Mouse (Mus musculus): ENCODE results near the gene Lkaaear1. TPM values are rescaled to one million over a fixed set of nuclear protein-coding genes. Genes with fewer than 3 reads are reported as not detected.

The Lkaaear1 gene
- total RNA-seq (2023): not detected in 4 replicates

DNA sequence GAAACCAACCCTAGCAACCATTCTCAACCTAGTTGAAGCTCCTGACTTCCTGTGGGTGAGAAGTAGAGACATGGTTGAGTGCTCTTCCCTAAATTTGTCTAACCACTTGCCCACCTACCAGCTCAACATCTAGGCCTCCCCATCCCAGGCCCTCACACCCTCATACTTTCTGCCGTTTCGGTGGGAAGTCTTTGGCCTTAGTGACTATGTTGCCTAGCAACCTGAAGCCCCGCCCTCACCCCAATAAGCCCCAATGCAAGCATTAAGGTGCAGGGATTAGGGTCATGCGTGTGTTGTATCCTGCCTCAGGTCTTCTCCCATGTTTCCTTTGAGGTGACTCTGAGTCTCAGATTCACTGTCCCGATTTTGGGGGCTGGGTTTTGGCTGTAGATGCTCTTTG lies at the start of gene Lkaaear1:
Lkaaear1 (minus strand) TSS at position 202 of the 400 bp plus-strand sequence.

DNA sequence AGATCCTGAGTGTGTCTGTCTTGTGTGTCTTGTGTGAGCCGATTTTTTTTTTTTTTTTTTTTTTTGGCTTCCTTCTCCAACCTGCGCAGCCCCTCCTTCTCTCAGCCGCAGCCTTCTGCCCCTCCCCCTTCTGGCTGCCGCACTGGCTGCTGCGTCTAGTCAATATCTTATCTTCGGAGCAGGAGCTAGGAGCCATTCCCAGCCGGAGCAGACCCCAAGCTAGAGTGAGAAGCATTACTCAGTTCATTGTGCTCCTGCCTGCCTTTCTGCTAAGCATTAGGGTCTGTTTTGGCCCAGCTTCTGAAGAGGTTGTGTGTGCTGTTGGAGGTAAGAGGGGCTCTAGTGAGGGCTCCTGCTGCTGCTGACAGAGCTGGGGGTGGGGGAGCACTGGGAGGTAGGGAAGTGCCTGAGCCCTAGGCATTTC lies 16.7 kb upstream of the Lkaaear1 start, which contains the start of gene Oprl1:
Oprl1 (plus strand) TSS at position 114 of the 424 bp plus-strand sequence.

DNA sequence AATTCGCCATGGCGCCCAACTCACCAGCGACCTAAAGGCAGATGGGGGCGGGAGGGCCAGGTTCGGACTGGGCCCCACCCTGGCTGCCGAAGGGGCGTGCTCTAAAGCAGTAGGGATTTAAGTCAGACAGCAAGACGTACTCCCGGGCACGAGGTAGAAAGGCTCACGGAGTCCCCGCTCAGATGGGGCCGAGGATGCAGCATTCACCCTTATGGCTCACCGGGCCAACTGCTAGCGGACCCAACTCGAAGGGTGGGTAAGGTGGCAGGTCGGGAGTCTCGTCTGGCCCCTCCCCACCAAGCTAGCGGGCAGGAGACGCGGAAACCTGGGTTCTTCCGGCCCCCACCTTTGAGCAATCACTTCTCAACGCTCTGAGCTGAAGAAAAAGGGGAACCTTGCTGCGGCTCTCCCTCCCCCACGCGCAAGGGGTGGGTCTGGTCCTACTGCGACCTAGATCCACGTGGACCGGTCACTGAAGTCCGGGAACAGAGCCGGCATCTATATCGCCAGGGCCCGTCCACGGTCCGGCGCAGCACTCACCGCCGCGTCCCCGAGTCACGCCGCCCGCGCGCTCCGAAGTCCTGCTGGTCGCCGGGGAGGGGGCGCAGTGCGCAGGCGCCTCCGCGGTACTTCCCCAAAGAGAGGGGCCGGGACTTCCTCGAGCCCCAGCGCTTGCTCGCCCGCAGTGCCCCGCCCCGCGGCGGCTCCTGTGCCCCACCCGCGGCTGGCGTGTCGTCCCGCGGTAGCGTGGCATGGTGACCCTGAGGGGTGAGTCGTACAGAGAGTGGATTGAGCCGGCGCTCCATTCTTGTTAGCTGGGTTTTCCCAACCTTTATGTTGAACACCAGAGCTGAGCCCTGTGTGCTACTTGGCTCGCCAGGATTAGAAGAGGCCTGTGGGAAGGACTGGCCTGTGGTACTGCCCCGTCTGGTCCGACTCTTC lies 4.6 kb downstream of the Lkaaear1 start, which contains the start of gene Rgs19:
Rgs19 (minus strand) TSS at position 639 of the 942 bp plus-strand sequence.

DNA sequence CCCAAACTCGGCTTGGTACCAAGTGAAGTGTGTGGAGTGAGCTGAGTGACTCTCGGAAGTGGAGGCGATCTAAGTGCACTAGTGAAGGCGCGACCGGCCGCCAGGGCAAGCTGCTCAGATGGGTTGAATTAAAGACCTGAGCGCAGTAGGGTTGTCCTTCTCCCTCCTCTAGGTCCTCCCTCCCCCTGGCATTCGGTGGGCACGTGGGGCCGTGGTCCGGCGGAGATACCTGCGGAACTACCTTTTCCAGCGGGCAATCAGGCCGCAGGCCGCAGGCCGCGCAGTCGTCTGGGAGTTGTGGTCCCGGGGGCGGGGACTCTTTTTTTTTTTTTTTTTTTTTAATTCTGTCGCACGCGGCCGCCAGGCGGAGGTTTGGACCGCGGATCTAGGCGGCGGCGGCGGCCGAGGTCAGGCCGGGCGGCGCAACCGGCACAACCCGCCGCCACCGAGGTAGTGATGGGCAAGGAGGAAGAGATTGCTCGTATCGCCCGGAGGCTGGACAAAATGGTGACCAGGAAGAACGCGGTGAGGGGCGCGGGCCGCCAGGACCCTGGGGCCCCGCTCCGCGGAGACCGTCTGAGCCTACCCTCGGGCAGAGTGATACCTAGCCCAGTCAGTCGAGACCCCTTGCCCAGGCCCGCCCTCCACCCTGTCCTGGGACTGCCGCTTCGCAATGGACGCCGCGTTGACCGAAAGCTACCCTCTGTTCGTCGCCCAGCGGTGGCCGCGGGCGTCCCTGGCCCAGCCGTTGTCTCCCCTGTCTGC lies 18.1 kb downstream of the Lkaaear1 start, which contains the start of gene Tcea2:
Tcea2 (plus strand) TSS at position 360 of the 765 bp plus-strand sequence.

DNA sequence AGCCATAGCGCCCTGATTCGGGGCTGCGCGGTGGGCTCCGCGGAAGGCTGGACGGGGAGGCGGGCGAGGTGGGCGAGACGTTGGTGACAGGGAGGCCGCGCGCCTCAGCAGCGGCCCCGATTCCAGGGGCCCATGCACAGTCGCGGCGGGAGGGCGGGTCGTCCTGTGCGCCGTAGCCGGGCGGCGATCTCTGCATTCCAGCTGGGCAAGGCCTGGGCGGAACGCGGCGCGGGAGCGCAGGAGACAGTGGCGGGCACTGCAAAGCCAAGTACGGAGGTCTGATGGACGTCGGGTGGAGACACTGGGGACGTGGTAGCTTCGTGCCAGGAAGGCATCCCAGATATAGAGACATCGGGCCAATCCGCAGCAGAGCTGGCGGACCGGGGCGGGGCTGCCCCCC lies 26.9 kb downstream of the Lkaaear1 start, which contains the start of gene Sox18:
Sox18 (minus strand) TSS at position 315 of the 400 bp plus-strand sequence.

DNA sequence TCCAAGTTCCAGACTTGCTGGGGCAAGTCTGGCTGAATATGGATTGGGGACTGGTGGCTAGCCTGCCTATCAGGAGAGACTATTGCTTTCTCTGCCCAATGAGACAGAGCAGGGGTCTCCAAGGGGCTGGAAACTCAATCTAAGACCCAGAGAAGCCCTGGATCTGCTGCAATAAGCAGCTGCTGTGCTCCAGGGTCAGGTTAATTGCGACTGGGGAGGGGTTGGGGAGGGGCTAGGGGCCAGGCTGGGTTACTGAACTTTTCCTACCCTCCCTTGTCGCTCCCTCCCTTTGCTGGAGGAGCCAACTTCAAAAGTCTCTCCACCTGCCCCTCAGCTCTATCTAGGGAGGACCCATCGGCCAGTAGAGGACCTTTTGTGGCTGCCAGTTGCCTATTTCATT lies 41.5 kb downstream of the Lkaaear1 start, which contains the start of gene Gm29797:
Gm29797 (plus strand) TSS at position 301 of the 400 bp plus-strand sequence.

Other genes with a start within 250 kb of the Lkaaear1 start
- 0.78 to 2.7 TPM (median 0.97 TPM) in 4 replicates for gene Zbtb46, start 239.0 kb downstream of the Lkaaear1 start, total RNA-seq (2023)
- 0.54 TPM in 1 of 4 replicates, not detected in the others for gene Abhd16b, start 205.2 kb downstream of the Lkaaear1 start, total RNA-seq (2023)
- gene Tpd52l2, start 201.3 kb downstream of the Lkaaear1 start, total RNA-seq (2023): 76.1 to 88.7 TPM (median 83.7 TPM) in 4 replicates
- 114 to 126 TPM (median 121 TPM) in 4 replicates for gene Dnajc5, start 178.0 kb downstream of the Lkaaear1 start, total RNA-seq (2023)
- 154 to 176 TPM (median 155 TPM) in 4 replicates for gene Uckl1, start 113.5 kb downstream of the Lkaaear1 start, total RNA-seq (2023)
- gene Prpf6, start 106.6 kb downstream of the Lkaaear1 start, total RNA-seq (2023): 57.2 to 63.1 TPM (median 59.7 TPM) in 4 replicates
- 43.7 to 53.6 TPM (median 48.1 TPM) in 4 replicates for gene Zfp512b, start 105.6 kb downstream of the Lkaaear1 start, total RNA-seq (2023)
- gene Samd10, start 99.2 kb downstream of the Lkaaear1 start, total RNA-seq (2023): 11.7 to 13.1 TPM (median 13.0 TPM) in 4 replicates
- not detected in 4 replicates for gene Gm29797, start 41.4 kb downstream of the Lkaaear1 start, total RNA-seq (2023)
- not detected in 4 replicates for gene Sox18, start 26.8 kb downstream of the Lkaaear1 start, total RNA-seq (2023)
- gene Tcea2, start 18.1 kb downstream of the Lkaaear1 start, total RNA-seq (2023): 23.0 to 25.8 TPM (median 23.3 TPM) in 4 replicates
- 147 to 159 TPM (median 155 TPM) in 4 replicates for gene Rgs19, start 4.5 kb downstream of the Lkaaear1 start, total RNA-seq (2023)
- 0.42 to 1.0 TPM (median 0.80 TPM) in 4 replicates for gene Oprl1, start 16.6 kb upstream of the Lkaaear1 start, total RNA-seq (2023)
- not detected in 4 replicates for gene Myt1, start 64.9 kb upstream of the Lkaaear1 start, total RNA-seq (2023)
- gene Pcmtd2, start 139.4 kb upstream of the Lkaaear1 start, total RNA-seq (2023): 40.4 to 49.8 TPM (median 44.9 TPM) in 4 replicates
- 9.0 to 16.8 TPM (median 10.7 TPM) in 4 replicates for gene Polr3k, start 165.9 kb upstream of the Lkaaear1 start, total RNA-seq (2023)